Mouse (Mus musculus): ENCODE data around the gene Ralgapa2. TPM values are rescaled to one million over a fixed set of nuclear protein-coding genes. Genes with fewer than 3 reads are reported as not detected.

Ralgapa2 gene
- polyA plus RNA-seq, 1 experiment from 2014 or later = 3.6 TPM

DNA sequence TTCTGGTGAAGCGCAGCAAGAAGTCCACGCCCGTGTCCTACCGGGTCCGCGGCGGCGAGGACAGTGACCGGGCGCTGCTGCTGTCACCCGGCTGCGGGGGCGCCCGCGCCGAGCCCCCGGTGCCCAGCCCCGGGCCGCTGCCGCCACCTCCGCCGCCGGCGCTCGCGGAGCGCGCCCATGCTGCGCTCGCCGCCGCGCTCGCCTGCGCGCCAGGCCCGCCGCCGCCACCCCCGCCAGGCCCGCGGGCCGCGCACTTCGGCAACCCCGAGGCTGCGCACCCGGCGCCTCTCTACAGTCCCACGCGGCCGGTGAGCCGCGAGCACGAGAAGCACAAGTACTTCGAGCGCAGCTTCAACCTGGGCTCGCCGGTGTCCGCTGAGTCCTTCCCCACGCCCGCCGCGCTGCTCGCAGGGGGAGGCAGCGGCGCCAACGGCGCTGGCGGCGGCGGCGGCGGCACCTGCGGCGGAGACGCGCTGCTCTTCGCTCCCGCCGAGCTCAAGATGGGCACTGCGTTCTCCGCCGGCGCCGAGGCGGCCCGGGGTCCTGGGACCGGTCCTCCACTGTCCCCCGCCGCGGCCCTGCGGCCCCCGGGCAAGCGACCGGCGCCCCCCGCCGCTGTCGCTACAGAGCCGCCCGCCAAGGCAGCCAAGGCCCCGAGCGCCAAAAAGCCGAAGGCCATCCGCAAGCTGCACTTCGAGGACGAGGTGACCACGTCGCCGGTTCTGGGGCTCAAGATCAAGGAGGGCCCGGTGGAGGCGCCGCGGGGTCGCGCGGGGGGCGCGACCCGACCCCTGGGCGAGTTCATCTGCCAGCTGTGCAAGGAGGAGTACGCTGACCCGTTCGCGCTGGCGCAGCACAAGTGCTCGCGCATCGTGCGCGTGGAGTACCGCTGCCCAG lies 289.6 kb downstream of the Ralgapa2 start:
- peaks cover 85% of the 10 kb centered on the region for H3K27me3 ChIP-seq (ENCODE audit: insufficient read depth, low read length)
- no peak overlapping the region for H3K27ac ChIP-seq
- no peaks in the 10 kb centered on the region for H3K36me3 ChIP-seq (ENCODE audit: insufficient read depth, low read length)
- TF ChIP-seq CTCF (IDR thresholded peaks at IDR 0.05; ENCODE audit: low read depth) = no peak
- H3K9me3 ChIP-seq (replicated peaks; ENCODE audit: low read length) = no peaks in the 10 kb centered on the region
- peak overlapping the region; percentile 87 for H3K4me2 ChIP-seq (ENCODE audit: low read length)
- ATAC-seq (replicated peaks; ENCODE audit: low FRiP score, low read depth) (peak; percentile 24; the same call in 1 of the 2 replicates), DNase-seq (ENCODE audit: low spot score) (no peak)
- peak overlapping the region; percentile 40 for H3K4me3 ChIP-seq (replicated peaks; ENCODE audit: low read depth, low read length)
- no peak overlapping the region for H3K9ac ChIP-seq (ENCODE audit: low read depth, low read length)
- under 1% methylated on average over 115 of the region's 133 CpGs for WGBS
- peaks cover 31% of the 10 kb centered on the region for H3K4me1 ChIP-seq (replicated peaks; ENCODE audit: insufficient read depth, low read length)

DNA sequence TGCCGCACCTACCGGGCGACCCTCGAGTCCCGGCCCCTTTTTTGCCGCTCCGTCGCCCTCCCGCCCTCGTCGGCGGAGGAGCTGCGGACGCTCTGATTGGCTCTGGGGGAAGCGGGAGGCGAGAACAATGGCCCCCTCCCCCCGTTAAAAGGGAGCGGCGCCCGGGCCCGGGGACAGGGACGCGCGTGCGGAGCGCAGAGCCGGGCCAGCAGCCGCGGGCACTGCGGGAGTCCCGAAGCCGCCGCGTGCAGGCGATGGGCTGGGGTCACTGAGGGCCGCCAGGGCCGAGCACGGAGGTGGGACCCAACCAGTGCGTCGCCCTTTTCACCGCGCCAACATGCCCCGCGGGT lies 290.2 kb downstream of the Ralgapa2 start:
- ATAC-seq (replicated peaks; ENCODE audit: low FRiP score, low read depth) (peak; percentile 40), DNase-seq (ENCODE audit: low spot score) (no peak)
- H3K27me3 ChIP-seq (ENCODE audit: insufficient read depth, low read length) = peaks cover 83% of the 10 kb centered on the region
- H3K4me3 ChIP-seq (replicated peaks; ENCODE audit: low read depth, low read length) = peak overlapping the region; percentile 40
- H3K9ac ChIP-seq (ENCODE audit: low read depth, low read length) = no peak overlapping the region
- H3K4me2 ChIP-seq (ENCODE audit: low read length) = peak overlapping the region; percentile 87
- TF ChIP-seq CTCF (IDR thresholded peaks at IDR 0.05; ENCODE audit: low read depth) = no peak
- H3K27ac ChIP-seq = no peak overlapping the region
- peaks cover 31% of the 10 kb centered on the region for H3K4me1 ChIP-seq (replicated peaks; ENCODE audit: insufficient read depth, low read length)
- H3K9me3 ChIP-seq (replicated peaks; ENCODE audit: low read length) = no peaks in the 10 kb centered on the region
- under 1% methylated on average over 34 of the region's 44 CpGs for WGBS
- no peaks in the 10 kb centered on the region for H3K36me3 ChIP-seq (ENCODE audit: insufficient read depth, low read length)

DNA sequence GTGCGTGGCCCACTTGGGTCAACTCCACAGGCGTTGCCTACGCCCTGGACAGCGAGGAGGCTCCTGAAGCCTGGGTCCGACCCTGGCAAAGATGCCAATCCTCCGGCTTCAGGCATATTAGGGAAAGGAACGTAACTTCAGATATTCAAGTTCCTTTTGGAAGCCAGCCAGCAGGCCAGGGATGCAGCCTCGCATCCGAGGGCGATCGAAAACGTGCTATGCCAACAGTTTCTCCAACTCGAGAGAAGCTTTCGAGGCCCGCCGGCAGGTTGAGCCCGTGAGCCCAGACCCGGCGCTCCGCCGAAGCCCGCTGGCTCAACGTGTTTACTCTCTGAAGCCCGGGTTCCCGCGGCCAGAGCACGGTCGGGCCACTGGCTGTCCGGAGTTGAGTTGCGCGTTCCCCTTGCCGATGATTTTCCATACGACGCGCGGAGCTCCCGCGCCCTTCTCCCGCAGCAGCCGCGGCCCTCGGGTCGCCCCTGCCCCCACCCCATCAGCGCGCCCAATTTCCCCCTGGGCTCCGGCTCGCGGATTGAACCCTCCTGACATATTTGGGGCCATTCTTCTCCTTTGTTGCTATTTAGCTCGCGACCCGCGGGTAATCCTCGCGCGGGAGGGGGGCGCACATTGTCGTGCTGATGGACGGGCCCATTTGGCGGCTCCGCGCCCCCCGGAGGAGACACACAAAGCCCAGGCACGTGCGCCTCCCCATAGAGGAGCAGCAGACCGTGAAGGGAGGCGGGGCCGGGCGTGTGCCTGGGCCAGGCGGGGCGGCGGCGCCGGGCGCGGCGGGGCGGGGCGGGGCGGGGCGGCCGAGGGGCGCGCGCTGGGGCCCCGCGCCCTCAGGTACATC lies 290.8 kb downstream of the Ralgapa2 start, which contains the start of gene Insm1:
Insm1 (plus strand) TSS at position 846 of the 853 bp plus-strand sequence.
- no peak for TF ChIP-seq CTCF (IDR thresholded peaks at IDR 0.05; ENCODE audit: low read depth)
- under 1% methylated on average over 79 of the region's 86 CpGs for WGBS
- Histone ChIP-seq H3K27me3 (ENCODE audit: insufficient read depth, low read length) (peaks cover 83% of the 10 kb centered on the region), H3K9me3 (replicated peaks; ENCODE audit: low read length) (no peaks in the 10 kb centered on the region), H3K4me1 (replicated peaks; ENCODE audit: insufficient read depth, low read length) (peaks cover 31% of the 10 kb centered on the region), H3K4me3 (replicated peaks; ENCODE audit: low read depth, low read length) (peak within 1 kb of the TSS; percentile 40), H3K36me3 (ENCODE audit: insufficient read depth, low read length) (no peaks in the 10 kb centered on the region), H3K27ac (no peak within 1 kb of the TSS), H3K9ac (ENCODE audit: low read depth, low read length) (no peak within 1 kb of the TSS), H3K4me2 (ENCODE audit: low read length) (peak within 1 kb of the TSS; percentile 87)
- ATAC-seq (replicated peaks; ENCODE audit: low FRiP score, low read depth) (peak; percentile 29; the same call in 1 of the 2 replicates), DNase-seq (ENCODE audit: low spot score) (peak; percentile 37)

DNA sequence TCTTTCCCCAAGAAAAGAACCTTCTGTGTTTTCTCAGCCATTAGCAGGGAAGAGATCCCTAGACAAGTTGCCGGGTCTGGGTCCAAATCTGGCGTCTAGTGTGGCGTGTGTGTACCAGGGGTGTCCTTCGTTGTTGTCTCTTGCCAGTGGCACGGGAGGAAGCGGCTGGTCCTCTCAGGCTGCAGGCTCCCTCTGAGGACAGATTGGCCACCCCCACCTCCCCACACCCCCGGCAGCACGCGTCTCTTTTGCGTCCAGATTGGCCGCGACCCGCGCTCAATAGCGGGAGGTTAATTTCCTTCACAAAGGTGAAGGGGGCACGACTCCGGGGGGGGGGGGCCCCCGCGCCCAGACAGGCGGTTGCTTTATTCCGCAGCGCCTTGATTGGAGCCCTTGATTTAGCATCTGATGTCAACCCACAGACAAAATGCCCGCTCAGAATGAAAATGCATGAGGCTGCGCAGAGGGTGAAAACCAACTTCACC lies 291.5 kb downstream of the Ralgapa2 start:
- peaks cover 31% of the 10 kb centered on the region for H3K4me1 ChIP-seq (replicated peaks; ENCODE audit: insufficient read depth, low read length)
- no peak overlapping the region for H3K27ac ChIP-seq
- H3K36me3 ChIP-seq (ENCODE audit: insufficient read depth, low read length) = no peaks in the 10 kb centered on the region
- DNase-seq (ENCODE audit: low spot score) = no peak
- TF ChIP-seq CTCF (IDR thresholded peaks at IDR 0.05; ENCODE audit: low read depth) = no peak
- WGBS = 2% methylated on average over 22 of the region's 24 CpGs
- H3K9me3 ChIP-seq (replicated peaks; ENCODE audit: low read length) = no peaks in the 10 kb centered on the region
- ATAC-seq (replicated peaks; ENCODE audit: low FRiP score, low read depth) = no peak
- H3K9ac ChIP-seq (ENCODE audit: low read depth, low read length) = no peak overlapping the region
- peaks cover 83% of the 10 kb centered on the region for H3K27me3 ChIP-seq (ENCODE audit: insufficient read depth, low read length)
- H3K4me3 ChIP-seq (replicated peaks; ENCODE audit: low read depth, low read length) = no peak overlapping the region; the same call in 1 of the 2 replicates
- H3K4me2 ChIP-seq (ENCODE audit: low read length) = peak overlapping the region; percentile 87

DNA sequence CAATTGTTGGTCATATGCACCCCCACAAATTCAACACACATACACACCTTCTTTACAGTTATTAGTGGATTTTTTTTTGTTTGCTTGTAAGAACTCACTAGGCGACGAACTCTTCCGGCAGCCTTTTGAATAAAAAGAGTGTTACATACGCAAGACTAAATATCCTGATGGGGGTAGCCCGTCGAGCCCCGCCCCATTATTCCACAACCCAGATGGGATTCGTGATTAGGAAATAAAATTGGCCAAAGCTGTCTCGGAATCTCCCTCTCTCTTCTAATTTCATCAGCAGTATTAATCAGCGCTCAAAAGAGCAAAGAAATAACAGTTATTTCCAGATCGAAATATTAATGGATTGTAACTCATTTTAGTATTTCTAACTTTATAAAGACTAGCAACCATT lies 292.4 kb downstream of the Ralgapa2 start:
- DNase-seq (ENCODE audit: low spot score) = no peak
- H3K9me3 ChIP-seq (replicated peaks; ENCODE audit: low read length) = no peaks in the 10 kb centered on the region
- H3K27me3 ChIP-seq (ENCODE audit: insufficient read depth, low read length) = peaks cover 83% of the 10 kb centered on the region
- H3K4me1 ChIP-seq (replicated peaks; ENCODE audit: insufficient read depth, low read length) = peaks cover 31% of the 10 kb centered on the region
- H3K36me3 ChIP-seq (ENCODE audit: insufficient read depth, low read length) = no peaks in the 10 kb centered on the region
- no peak overlapping the region for H3K9ac ChIP-seq (ENCODE audit: low read depth, low read length)
- no peak for ATAC-seq (replicated peaks; ENCODE audit: low FRiP score, low read depth)
- 17% methylated on average over 11 of the region's 11 CpGs for whole genome bisulfite sequencing
- no peak overlapping the region for H3K4me2 ChIP-seq (ENCODE audit: low read length)
- H3K4me3 ChIP-seq (replicated peaks; ENCODE audit: low read depth, low read length) = no peak overlapping the region
- no peak for TF ChIP-seq CTCF (IDR thresholded peaks at IDR 0.05; ENCODE audit: low read depth)
- H3K27ac ChIP-seq = no peak overlapping the region

All from kidney, postnatal 0 days (tissue).